Mouse (Mus musculus) bone marrow, adult 2 months (tissue): ENCODE measurements around the gene Glod5.
"Not testable (repeated sequence)": the region's sequence is repeated elsewhere in the genome, so short reads cannot be mapped to it uniquely, and the experiment has no call there.

Source experiments
- CTCF ChIP-seq: fragments of 200-500 bp; IDR thresholded peaks from 2 replicates; pipeline ENCODE4 v1.5.1; 2011; ENCODE audit warnings: low read length, control low read depth; ENCODE audit not compliant: control insufficient read depth, insufficient read depth
- POLR2A ChIP-seq: fragments of 200-500 bp; IDR thresholded peaks from 2 replicates; pipeline ENCODE4 v1.6.1; 2011; ENCODE audit warnings: low read depth, mild to moderate bottlenecking, control low read depth, low read length, borderline replicate concordance; ENCODE audit not compliant: control insufficient read depth

DNA sequence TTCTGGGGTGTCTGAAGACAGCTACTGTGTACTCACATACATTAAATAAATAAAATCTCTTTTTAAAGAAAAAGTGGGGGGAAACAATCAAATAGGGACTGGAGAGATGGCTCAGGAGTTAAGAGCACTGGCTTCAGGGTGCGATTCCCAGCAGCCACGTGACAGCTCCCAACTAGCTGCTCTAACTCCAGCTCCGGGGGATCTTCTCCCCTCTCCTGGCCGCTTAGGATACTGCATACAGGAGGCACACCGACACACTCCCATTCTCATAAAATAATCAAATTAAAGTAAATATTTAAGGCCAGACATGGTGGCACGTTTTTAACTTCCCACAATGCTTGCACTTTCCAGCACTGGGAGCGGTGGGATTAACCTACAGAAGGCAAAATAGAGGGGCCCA is 2.6 kb downstream of the Glod5 start:
- TF ChIP-seq CTCF, POLR2A: not testable (repeated sequence)
